Mouse (Mus musculus) frontal cortex, postnatal 14 days (tissue): Measurements from ENCODE around the gene Car8.
"Not testable (repeated sequence)": the region's sequence is repeated elsewhere in the genome, so short reads cannot be mapped to it uniquely, and the experiment has no call there.

ENCODE experiments used
- DNase-seq, 2 experiments: peaks; one replicate each; pipeline ENCODE4 v3.0.0; 2022; ENCODE audit warnings: low spot score in 2 of 2

The Car8 gene

GRCm38 (mm10) chr4:8203367-8203766 is 35.5 kb downstream of the Car8 start:
- DNase-seq = no peak

- DNase-seq = no peak
These were observed 37.2 kb downstream of the Car8 start for GRCm38 (mm10) chr4:8201631-8202030.

GRCm38 (mm10) chr4:8200081-8200480 is 38.8 kb downstream of the Car8 start:
- DNase-seq = no peak

GRCm38 (mm10) chr4:8198033-8198432 is 40.8 kb downstream of the Car8 start:
- no peak for DNase-seq

GRCm38 (mm10) chr4:8190441-8190840 is 48.4 kb downstream of the Car8 start:
- DNase-seq = no peak

GRCm38 (mm10) chr4:8186921-8187687 is 51.7 kb downstream of the Car8 start:
- no peak for DNase-seq

GRCm38 (mm10) chr4:8180576-8180975 is 58.3 kb downstream of the Car8 start:
- DNase-seq = no peak

- DNase-seq = no peak
These were observed 84.1 kb downstream of the Car8 start for GRCm38 (mm10) chr4:8154589-8155198.

GRCm38 (mm10) chr4:8153926-8154325 is 84.9 kb downstream of the Car8 start:
- DNase-seq = not testable (repeated sequence)

- no peak for DNase-seq
These were observed 101.4 kb downstream of the Car8 start for GRCm38 (mm10) chr4:8137403-8137802.

GRCm38 (mm10) chr4:8132024-8132423 is 106.8 kb downstream of the Car8 start:
- DNase-seq = no peak

- no peak for DNase-seq
These were observed 125.3 kb downstream of the Car8 start for GRCm38 (mm10) chr4:8113558-8113957.

GRCm38 (mm10) chr4:8111891-8112290 is 127.0 kb downstream of the Car8 start:
- no peak for DNase-seq

- no peak for DNase-seq
These were observed 128.8 kb downstream of the Car8 start for GRCm38 (mm10) chr4:8109906-8110567.

GRCm38 (mm10) chr4:8101466-8101865 is 137.4 kb downstream of the Car8 start:
- no peak for DNase-seq

- DNase-seq = no peak
These were observed 140.8 kb downstream of the Car8 start for GRCm38 (mm10) chr4:8098084-8098483.

GRCm38 (mm10) chr4:8097683-8098082 is 141.2 kb downstream of the Car8 start:
- no peak for DNase-seq

- DNase-seq = not testable (repeated sequence)
These were observed 145.3 kb downstream of the Car8 start for GRCm38 (mm10) chr4:8093566-8093965.
